Mouse (Mus musculus) ES-Bruce4 (cell line): ENCODE results near the gene Clec3b.

ENCODE experiments used
- CTCF ChIP-seq: IDR thresholded peaks from one replicate; pipeline ENCODE4 v1.8.1; 2011; ENCODE audit warnings: low read depth, low read length
- EP300 ChIP-seq: IDR thresholded peaks from 2 replicates; pipeline ENCODE4 v1.6.1; 2011; ENCODE audit warnings: low read depth, low read length; ENCODE audit not compliant: insufficient read depth
- POLR2A ChIP-seq: IDR thresholded peaks from one replicate; pipeline ENCODE4 v1.8.1; 2011; ENCODE audit warnings: low read length; ENCODE audit not compliant: insufficient read depth

DNA sequence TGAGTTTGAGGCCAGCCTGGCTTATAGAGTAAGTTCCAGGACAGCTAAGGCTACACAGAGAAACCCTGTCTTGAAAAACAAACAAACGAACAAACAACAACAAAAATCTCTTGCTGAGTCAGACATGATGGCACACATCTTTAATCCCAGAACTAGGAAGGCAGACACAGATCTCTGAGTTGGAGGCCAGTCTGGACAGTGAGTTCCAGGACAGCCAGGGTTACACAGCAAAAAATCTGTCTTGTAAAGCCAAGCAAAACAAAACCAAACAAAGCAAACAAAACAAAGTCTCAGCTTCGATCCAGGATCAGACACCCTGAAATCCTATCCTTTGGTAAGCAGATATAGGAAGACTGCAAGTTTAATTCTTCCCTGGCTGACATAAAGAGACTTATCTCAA, 11.0 kb downstream of the Clec3b start:
- TF ChIP-seq CTCF (no peak), EP300 (no peak), POLR2A (no peak)
